Mouse (Mus musculus) midbrain, embryonic 11.5 days (tissue): ENCODE results near the gene Wdr4. TPM values are rescaled to one million over a fixed set of nuclear protein-coding genes. Genes with fewer than 3 reads are reported as not detected.

Experiments used
- ATAC-seq: fragments of 200-750 bp; cut with Nextera tagmentation; 2 replicates; pipeline ENCODE4 v1.8.0; 2017; ENCODE audit warnings: moderate TSS enrichment, moderate library complexity; ENCODE audit not compliant: low FRiP score
- DNase-seq: peaks from one replicate; pipeline ENCODE4 v3.0.0; 2015; ENCODE audit warnings: low spot score; ENCODE audit errors: missing footprints
- H3K27ac ChIP-seq: fragments of 300-500 bp; sonication (generic); 2 replicates; pipeline ENCODE4 v1.5.1; 2014; ENCODE audit warnings: low read depth, low read length
- H3K27me3 ChIP-seq: fragments of 300-500 bp; sonication (generic); 2 replicates; pipeline ENCODE4 v1.6.1; 2014; ENCODE audit warnings: mild to moderate bottlenecking, low read length, moderate library complexity, mixed read lengths; ENCODE audit not compliant: control insufficient read depth, insufficient read depth
- H3K36me3 ChIP-seq: fragments of 300-500 bp; sonication (generic); 2 replicates; pipeline ENCODE4 v1.6.1; 2014; ENCODE audit warnings: mild to moderate bottlenecking, low read length, moderate library complexity, mixed read lengths; ENCODE audit not compliant: control insufficient read depth, insufficient read depth
- H3K4me1 ChIP-seq: fragments of 300-500 bp; sonication (generic); 2 replicates; pipeline ENCODE4 v1.6.1; 2014; ENCODE audit warnings: low read length; ENCODE audit not compliant: control insufficient read depth, insufficient read depth
- H3K4me2 ChIP-seq: fragments of 300-500 bp; sonication (generic); 2 replicates; pipeline ENCODE4 v1.6.1; 2014; ENCODE audit warnings: mild to moderate bottlenecking, moderate library complexity
- H3K4me3 ChIP-seq: fragments of 300-500 bp; sonication (generic); 2 replicates; pipeline ENCODE4 v1.5.1; 2014; ENCODE audit warnings: low read depth, low read length
- H3K9ac ChIP-seq: fragments of 300-500 bp; sonication (generic); 2 replicates; pipeline ENCODE4 v1.6.1; 2014; ENCODE audit warnings: low read length
- H3K9me3 ChIP-seq: fragments of 300-500 bp; sonication (generic); 2 replicates; pipeline ENCODE4 v1.6.1; 2016; ENCODE audit warnings: low read length; ENCODE audit not compliant: control insufficient read depth
- WGBS: fragments of 180-500 bp; shearing (Covaris S2); extraction: QIAGEN DNeasy Blood & Tissue Kit; methylation state at CpG from one replicate; pipeline ENCODE4 v1.1.7; 2014; 5-methylcytosine and 5-hydroxymethylcytosine counted together
- polyA plus RNA-seq: library from polyadenylated mRNA; unstranded; fragments of >200 nt; fragmentation: Nextera tagmentation; extraction: Ambion mirVana; gene quantifications from 2 replicates; pipeline ENCODE4 v1.2.1, GENCODE M21; 2014

Wdr4 gene
- polyA plus RNA-seq, 1 experiment from 2014 or later = 39.4 TPM

DNA sequence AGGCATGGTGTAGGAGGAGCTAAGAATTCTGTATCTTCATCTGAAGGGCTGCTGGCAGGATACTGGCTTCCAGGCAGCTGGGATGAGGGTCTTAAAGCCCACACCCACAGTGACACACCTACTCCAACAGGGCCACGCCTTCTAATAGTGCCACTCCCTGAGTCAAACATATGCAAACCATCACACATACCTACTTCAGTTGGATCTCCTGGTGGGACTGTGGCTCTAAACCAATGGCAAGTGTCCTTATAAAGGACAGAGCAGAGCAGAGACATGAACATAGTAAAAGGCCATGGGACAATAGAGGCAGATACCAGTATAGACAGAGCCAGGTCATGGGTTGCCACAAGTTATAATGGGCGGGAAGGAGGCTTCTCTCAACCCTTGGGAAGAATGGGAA is 57.3 kb downstream of the Wdr4 start:
- peaks cover 4% of the 10 kb centered on the region; the same call in 1 of the 2 replicates for H3K36me3 ChIP-seq

DNA sequence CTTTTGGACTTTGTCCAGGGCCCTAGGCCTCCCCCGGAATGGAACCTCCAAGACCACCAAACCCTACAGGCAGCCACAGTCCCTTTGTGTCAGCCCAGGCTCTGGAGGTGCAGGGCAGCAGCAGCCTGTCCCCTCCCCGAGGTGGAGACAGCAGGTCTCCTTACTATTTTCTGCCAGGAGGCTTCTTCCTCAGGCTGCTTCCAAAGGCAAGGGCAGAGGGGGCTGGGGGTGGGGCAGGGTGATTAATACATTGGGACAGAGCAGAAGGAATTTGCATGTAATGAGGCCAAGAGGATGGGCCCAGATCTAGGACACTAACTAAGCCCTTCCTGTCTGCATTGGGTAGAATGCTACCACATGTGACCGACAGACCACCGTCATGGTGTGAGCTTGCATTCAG is 59.4 kb downstream of the Wdr4 start:
- Histone ChIP-seq H3K27ac (no peak overlapping the region), H3K9ac (no peak overlapping the region), H3K4me3 (no peak overlapping the region), H3K4me2 (no peak overlapping the region), H3K4me1 (no peaks in the 10 kb centered on the region), H3K27me3 (no peaks in the 10 kb centered on the region), H3K9me3 (no peaks in the 10 kb centered on the region), H3K36me3 (no peaks in the 10 kb centered on the region)
- 75% methylated on average over 4 of the region's 4 CpGs for WGBS
- ATAC-seq (no peak), DNase-seq (no peak)

More for the DNA sequence above, 57.3 kb downstream of the Wdr4 start:
- Histone ChIP-seq H3K9me3 (no peaks in the 10 kb centered on the region), H3K4me1 (no peaks in the 10 kb centered on the region), H3K27me3 (no peaks in the 10 kb centered on the region), H3K27ac (no peak overlapping the region), H3K4me2 (no peak overlapping the region), H3K4me3 (no peak overlapping the region), H3K9ac (no peak overlapping the region)
- 89% methylated on average over 2 of the region's 2 CpGs for WGBS
- ATAC-seq (no peak), DNase-seq (no peak)

GRCm38 (mm10) chr17:31456723-31457567 is 62.8 kb downstream of the Wdr4 start:
- DNase-seq = no peak
- 80% methylated on average over 18 of the region's 18 CpGs for WGBS

GRCm38 (mm10) chr17:31454056-31454455 is 65.7 kb downstream of the Wdr4 start:
- H3K27ac ChIP-seq = no peak overlapping the region
- ATAC-seq (no peak), DNase-seq (no peak)
- H3K4me2 ChIP-seq = no peak overlapping the region
- no peaks in the 10 kb centered on the region for H3K27me3 ChIP-seq
- no peaks in the 10 kb centered on the region for H3K36me3 ChIP-seq
- no peaks in the 10 kb centered on the region for H3K9me3 ChIP-seq
- H3K4me3 ChIP-seq = no peak overlapping the region
- H3K4me1 ChIP-seq = peaks cover 7% of the 10 kb centered on the region; the same call in 1 of the 2 replicates
- 88% methylated on average over 9 of the region's 9 CpGs for WGBS
- H3K9ac ChIP-seq = no peak overlapping the region

More at GRCm38 (mm10) chr17:31456723-31457567, 62.8 kb downstream of the Wdr4 start:
- Histone ChIP-seq H3K4me1 (no peaks in the 10 kb centered on the region), H3K27ac (no peak overlapping the region), H3K9ac (no peak overlapping the region), H3K36me3 (no peaks in the 10 kb centered on the region), H3K4me2 (no peak overlapping the region), H3K9me3 (no peaks in the 10 kb centered on the region), H3K4me3 (no peak overlapping the region), H3K27me3 (no peaks in the 10 kb centered on the region)
- no peak for ATAC-seq

DNA sequence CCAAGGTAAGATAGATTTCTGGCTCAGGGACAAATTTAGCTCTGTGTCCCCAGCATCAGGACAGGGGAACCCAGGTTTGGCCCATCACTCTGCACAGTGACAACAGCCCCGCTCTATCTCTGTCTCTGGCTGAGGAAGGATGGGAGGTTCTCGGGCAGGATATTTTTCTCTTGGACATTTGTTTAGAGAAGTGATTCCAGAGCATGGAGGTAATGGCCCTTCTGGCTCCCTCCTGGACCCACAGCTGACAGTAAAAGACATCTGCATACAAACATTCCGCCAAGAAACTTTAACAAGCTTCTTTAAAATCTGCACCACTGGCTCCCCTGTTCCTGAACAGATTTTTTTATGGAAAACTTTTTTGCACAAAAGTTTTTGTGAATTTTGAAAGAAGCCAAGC is 66.3 kb downstream of the Wdr4 start:
- DNase-seq (no peak), ATAC-seq (no peak)
- Histone ChIP-seq H3K4me2 (no peak overlapping the region), H3K9ac (no peak overlapping the region), H3K36me3 (no peaks in the 10 kb centered on the region), H3K27ac (no peak overlapping the region), H3K4me1 (peaks cover 7% of the 10 kb centered on the region; the same call in 1 of the 2 replicates), H3K27me3 (no peaks in the 10 kb centered on the region), H3K4me3 (no peak overlapping the region), H3K9me3 (no peaks in the 10 kb centered on the region)
- 92% methylated on average over 3 of the region's 3 CpGs for WGBS

DNA sequence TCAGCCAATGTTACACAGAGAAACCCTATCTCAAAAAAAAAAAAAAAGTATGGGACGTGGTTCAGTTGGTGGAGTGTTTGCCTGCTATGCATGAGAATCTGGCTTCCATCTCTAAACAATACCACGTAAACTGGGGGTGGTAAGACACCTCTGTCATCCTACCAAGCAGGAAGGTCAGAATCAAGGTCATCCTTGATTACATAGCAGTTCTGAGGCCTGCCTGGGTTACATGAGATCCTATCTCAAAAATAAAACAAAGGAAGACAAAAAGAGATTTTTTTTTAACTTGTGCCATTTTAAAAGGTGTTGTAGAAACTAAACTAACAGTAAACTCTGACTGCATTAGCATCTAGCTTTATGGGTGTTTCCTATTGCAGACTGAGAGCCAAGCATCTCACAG is 67.0 kb downstream of the Wdr4 start:
- H3K9ac ChIP-seq = no peak overlapping the region
- H3K36me3 ChIP-seq = no peaks in the 10 kb centered on the region
- H3K4me3 ChIP-seq = no peak overlapping the region
- H3K27ac ChIP-seq = no peak overlapping the region
- DNase-seq (no peak), ATAC-seq (no peak)
- 85% methylated on average over 2 of the region's 2 CpGs for WGBS
- no peaks in the 10 kb centered on the region for H3K27me3 ChIP-seq
- H3K4me2 ChIP-seq = no peak overlapping the region
- no peaks in the 10 kb centered on the region for H3K9me3 ChIP-seq
- peaks cover 7% of the 10 kb centered on the region; the same call in 1 of the 2 replicates for H3K4me1 ChIP-seq

DNA sequence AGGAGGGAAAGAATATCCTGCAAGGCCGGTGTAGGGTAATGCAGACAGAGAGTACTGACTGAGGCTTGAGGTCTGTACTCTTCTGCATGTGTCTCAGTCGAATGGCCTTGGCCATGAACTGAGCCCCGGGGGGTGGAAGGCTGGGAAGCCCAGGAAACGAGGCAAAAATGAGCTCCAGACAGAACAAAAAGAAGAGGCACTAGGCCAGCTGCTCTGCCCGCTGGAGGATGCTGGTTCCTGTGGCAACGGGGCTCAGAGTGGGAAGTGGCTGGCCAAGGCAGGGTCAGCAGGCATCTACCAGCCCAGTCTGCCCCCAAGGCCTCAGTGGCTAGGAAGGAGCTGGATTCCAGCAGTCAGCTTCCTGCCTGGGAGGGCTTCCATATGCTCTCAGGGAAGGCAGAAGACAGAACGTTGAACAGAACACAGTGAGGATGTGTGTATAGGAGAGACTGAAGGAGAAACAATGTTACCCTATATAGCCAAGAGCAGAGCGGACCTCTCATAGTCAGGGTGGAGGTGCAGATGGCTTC is 68.5 kb downstream of the Wdr4 start:
- Histone ChIP-seq H3K9ac (peak overlapping the region; percentile 16; the same call in 1 of the 2 replicates), H3K9me3 (no peaks in the 10 kb centered on the region), H3K4me2 (no peak overlapping the region), H3K36me3 (no peaks in the 10 kb centered on the region), H3K27ac (no peak overlapping the region), H3K4me1 (peaks cover 7% of the 10 kb centered on the region; the same call in 1 of the 2 replicates), H3K27me3 (no peaks in the 10 kb centered on the region), H3K4me3 (no peak overlapping the region)
- ATAC-seq = no peak
- 56% methylated on average over 8 of the region's 8 CpGs for WGBS
- DNase-seq = no peak

- DNase-seq (no peak), ATAC-seq (no peak)
- Histone ChIP-seq H3K27me3 (no peaks in the 10 kb centered on the region), H3K27ac (no peak overlapping the region), H3K4me1 (peaks cover 7% of the 10 kb centered on the region; the same call in 1 of the 2 replicates), H3K4me3 (no peak overlapping the region), H3K4me2 (no peak overlapping the region), H3K9ac (no peak overlapping the region), H3K9me3 (no peaks in the 10 kb centered on the region), H3K36me3 (no peaks in the 10 kb centered on the region)
- WGBS = 85% methylated on average over 3 of the region's 3 CpGs
These were observed 69.6 kb downstream of the Wdr4 start for GRCm38 (mm10) chr17:31450206-31450605.

DNA sequence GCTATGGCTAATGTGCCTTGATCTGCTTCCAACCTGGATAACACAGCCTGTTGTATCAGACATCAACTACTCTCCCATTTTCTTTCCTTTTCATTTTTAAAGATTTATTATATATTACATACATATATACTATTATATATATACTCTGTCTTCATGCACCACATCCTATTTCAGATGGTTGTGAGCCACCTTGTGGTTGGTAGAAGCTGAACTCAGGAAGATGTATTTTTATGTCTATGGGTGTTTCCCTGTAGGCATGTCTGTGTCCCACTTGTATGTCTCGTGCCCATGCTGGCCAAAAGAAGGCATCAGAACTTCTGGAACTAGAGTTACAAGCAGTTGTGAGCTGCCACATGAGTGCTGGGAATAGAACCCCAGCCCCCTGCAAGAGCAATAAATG is 71.3 kb downstream of the Wdr4 start:
- 71% methylated on average over 1 of the region's 1 CpGs for WGBS
- DNase-seq (no peak), ATAC-seq (no peak)
- no peak overlapping the region for H3K9ac ChIP-seq
- no peaks in the 10 kb centered on the region for H3K27me3 ChIP-seq
- no peak overlapping the region for H3K27ac ChIP-seq
- no peaks in the 10 kb centered on the region for H3K36me3 ChIP-seq
- peaks cover 7% of the 10 kb centered on the region for H3K4me1 ChIP-seq
- no peak overlapping the region for H3K4me2 ChIP-seq
- no peaks in the 10 kb centered on the region for H3K9me3 ChIP-seq
- H3K4me3 ChIP-seq = no peak overlapping the region
